Mouse (Mus musculus) embryonic fibroblast, embryonic 13.5 days (primary cell): ENCODE data around the gene Isx. TPM values are rescaled to one million over a fixed set of nuclear protein-coding genes. Genes with fewer than 3 reads are reported as not detected.

Experiments
- H3K27ac ChIP-seq: 2 replicates; pipeline ENCODE4 v1.5.1; 2012; ENCODE audit warnings: low read length, control low read depth, inconsistent platforms; ENCODE audit not compliant: insufficient read depth
- H3K4me1 ChIP-seq: 2 replicates; pipeline ENCODE4 v1.6.1; 2011; ENCODE audit warnings: low read length; ENCODE audit not compliant: control insufficient read depth, insufficient read depth
- H3K4me3 ChIP-seq: 2 replicates; pipeline ENCODE4 v1.5.1; 2011; ENCODE audit warnings: mild to moderate bottlenecking, control low read depth, low read length; ENCODE audit not compliant: insufficient read depth
- CTCF ChIP-seq: IDR thresholded peaks from 2 replicates; pipeline ENCODE4 v1.5.1; 2011; ENCODE audit warnings: mild to moderate bottlenecking, control low read depth, low read length, moderate library complexity, borderline replicate concordance; ENCODE audit not compliant: insufficient read depth
- POLR2A ChIP-seq: IDR thresholded peaks from 2 replicates; pipeline ENCODE4 v1.6.1; 2011; ENCODE audit warnings: low read depth, mild to moderate bottlenecking, control low read depth, low read length, moderate library complexity
- polyA plus RNA-seq: library from polyadenylated mRNA; stranded (reverse); fragments of >200 nt; gene quantifications from 2 replicates; pipeline ENCODE4 v1.2.4, GENCODE M21; 2011; ENCODE audit warnings: low read depth; ENCODE audit not compliant: missing spikeins, insufficient read length

Gene Isx
- polyA plus RNA-seq, 1 experiment = not detected

DNA sequence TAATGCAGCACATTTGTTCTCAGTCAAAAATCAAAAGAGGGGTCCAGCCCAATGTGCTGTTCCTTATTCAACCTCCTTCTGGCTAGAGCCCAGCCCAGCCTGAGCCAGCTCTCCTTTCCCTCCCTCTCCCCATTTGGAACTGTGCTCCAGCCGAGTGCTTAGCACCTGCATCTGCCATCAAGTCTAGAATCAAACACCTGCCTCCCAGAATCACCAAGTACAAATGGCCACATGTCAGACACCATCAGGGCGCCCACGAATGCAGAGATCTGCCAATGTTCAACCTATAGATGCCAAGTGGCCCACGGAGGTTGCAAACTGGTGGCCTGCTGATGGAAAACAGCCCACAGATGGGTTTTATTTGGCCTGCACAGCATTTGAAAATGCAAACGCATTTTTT is 18.1 kb downstream of the Isx start:
- no peaks in the 10 kb centered on the region for H3K4me1 ChIP-seq
- H3K4me3 ChIP-seq = no peak overlapping the region
- no peak for TF ChIP-seq CTCF
- TF ChIP-seq POLR2A = no peak
- no peak overlapping the region for H3K27ac ChIP-seq

DNA sequence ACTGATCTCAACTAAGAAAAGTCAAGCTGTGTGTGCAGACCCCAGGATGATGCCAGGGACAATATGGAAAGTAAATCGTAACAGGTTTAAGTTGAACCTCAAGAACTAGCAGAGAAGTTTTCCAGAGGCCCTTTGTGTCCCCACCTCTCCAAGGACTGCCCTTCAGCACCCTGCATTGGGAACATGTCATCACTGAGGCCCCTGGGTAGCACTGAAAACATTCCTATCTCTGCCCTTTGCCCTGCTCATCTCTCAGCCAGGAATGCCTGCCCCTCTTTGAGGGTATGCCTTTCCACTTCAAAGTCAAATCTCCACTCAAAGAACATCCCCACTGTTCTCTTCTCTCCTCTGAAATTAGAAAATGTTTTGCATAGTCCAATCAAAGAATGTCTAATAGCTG is 23.3 kb downstream of the Isx start:
- Histone ChIP-seq H3K27ac (no peak overlapping the region), H3K4me3 (no peak overlapping the region), H3K4me1 (no peaks in the 10 kb centered on the region)
- TF ChIP-seq POLR2A = no peak
- no peak for TF ChIP-seq CTCF

DNA sequence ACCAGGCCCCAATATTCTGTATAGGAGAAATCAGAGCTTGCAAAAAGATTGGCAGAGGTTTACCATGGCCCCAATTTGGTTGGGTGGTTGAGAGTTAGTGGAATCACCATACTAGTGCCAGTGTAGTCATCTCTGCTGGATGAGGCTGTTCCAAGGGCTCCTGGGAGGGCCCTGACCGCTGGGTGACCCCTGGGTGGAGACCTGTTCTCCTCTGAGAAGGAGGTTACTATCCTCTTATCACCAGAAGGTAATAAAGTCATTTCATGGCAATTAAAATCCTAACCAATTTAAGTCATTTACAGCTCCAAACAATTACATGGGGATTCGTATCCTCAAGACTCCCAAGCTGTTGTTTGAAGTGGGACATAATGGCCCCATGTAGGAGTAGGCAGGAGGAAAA is 24.3 kb downstream of the Isx start:
- Histone ChIP-seq H3K4me3 (no peak overlapping the region), H3K4me1 (no peaks in the 10 kb centered on the region)
- TF ChIP-seq POLR2A (no peak), CTCF (no peak)

GRCm38 (mm10) chr8:74899796-74900195 is 26.8 kb downstream of the Isx start:
- Histone ChIP-seq H3K4me3 (no peak overlapping the region), H3K4me1 (no peaks in the 10 kb centered on the region), H3K27ac (no peak overlapping the region)
- TF ChIP-seq CTCF = no peak
- no peak for TF ChIP-seq POLR2A

More for the DNA sequence above, 24.3 kb downstream of the Isx start:
- H3K27ac ChIP-seq = no peak overlapping the region

DNA sequence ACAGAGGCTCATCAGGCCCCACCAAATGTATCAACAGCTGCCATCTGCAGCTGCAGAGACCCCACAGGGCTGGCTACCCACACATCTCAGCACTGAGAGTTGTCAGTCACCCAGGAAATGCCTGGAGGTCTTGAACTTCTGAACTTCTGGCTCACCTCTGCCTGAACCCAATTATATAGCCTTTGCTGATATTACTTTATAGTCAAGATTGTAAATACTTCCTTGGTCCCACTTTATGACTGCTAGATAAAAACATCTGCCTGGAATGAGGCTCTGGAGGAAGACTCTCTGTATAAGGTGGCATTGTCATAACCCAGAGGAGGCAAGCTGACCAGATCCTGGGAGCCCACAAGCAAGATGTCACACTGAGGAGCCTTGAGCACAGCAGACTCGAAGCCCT is 28.8 kb downstream of the Isx start:
- H3K27ac ChIP-seq = no peak overlapping the region
- H3K4me1 ChIP-seq = no peaks in the 10 kb centered on the region
- no peak overlapping the region for H3K4me3 ChIP-seq
- no peak for TF ChIP-seq CTCF
- TF ChIP-seq POLR2A = no peak

- no peak overlapping the region for H3K4me3 ChIP-seq
- H3K4me1 ChIP-seq = no peaks in the 10 kb centered on the region
- TF ChIP-seq POLR2A = no peak
- no peak for TF ChIP-seq CTCF
Measured at GRCm38 (mm10) chr8:74903054-74903842, 30.3 kb downstream of the Isx start.

DNA sequence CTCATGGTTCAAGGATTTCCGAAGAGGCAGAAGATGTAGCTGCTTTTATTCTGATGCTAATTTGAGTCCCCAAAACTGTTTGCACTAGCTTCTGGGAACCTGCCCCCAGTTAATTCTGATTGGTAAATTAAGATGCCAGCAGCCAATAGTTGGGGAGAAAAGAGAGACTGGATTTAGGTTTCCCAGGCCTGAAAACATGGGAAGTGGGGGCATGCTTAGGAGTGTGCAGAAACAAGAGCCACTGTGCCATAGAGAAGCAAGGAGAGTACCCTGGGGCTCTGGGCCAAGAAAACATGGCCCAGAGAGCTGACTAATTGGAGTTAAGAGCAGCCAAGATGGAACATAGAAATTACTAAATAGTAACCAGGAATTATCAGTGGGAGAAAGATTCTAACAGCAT is 33.4 kb downstream of the Isx start:
- no peaks in the 10 kb centered on the region for H3K4me1 ChIP-seq
- TF ChIP-seq POLR2A = no peak
- no peak for TF ChIP-seq CTCF
- no peak overlapping the region for H3K27ac ChIP-seq
- no peak overlapping the region for H3K4me3 ChIP-seq

More at GRCm38 (mm10) chr8:74903054-74903842, 30.3 kb downstream of the Isx start:
- H3K27ac ChIP-seq = no peak overlapping the region

DNA sequence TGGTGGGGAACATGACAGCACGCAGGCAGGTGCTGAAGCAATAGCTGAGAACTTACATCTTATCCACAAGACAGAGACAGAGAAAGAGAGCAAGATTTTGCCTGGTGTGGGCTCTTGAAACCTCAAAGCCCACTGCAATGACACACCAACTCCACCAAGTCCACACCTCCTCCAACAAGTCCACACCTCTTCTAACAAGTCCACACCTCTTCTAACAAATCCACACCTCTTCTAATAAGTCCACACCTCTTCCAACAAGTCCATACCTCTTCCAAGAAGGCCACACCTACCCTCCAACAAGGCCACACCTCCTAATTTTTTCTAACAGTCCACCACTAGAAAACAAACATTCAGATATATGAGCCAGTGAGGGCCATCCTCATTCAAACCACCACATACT is 37.7 kb downstream of the Isx start:
- Histone ChIP-seq H3K27ac (no peak overlapping the region), H3K4me3 (no peak overlapping the region), H3K4me1 (no peaks in the 10 kb centered on the region)
- no peak for TF ChIP-seq POLR2A
- no peak for TF ChIP-seq CTCF

- Histone ChIP-seq H3K27ac (no peak overlapping the region), H3K4me3 (no peak overlapping the region), H3K4me1 (no peaks in the 10 kb centered on the region)
- TF ChIP-seq CTCF = no peak
- no peak for TF ChIP-seq POLR2A
Measured at GRCm38 (mm10) chr8:74920691-74921421, 47.9 kb downstream of the Isx start.
